In genomic region chr7:101830373-101830772, GRCm38 (mm10) we compare ENCODE assay signal across 28 mouse cellular contexts. TPM values are rescaled to one million over a fixed set of nuclear protein-coding genes. Genes with fewer than 3 reads are reported as not detected.
DNase-seq lines count a peak whose midpoint lies in the region; ATAC-seq and TF ChIP-seq lines count a peak whose summit lies in the region.
"Had no signal": no experiment of that assay in that cellular context is flagged by ENCODE, and none has a peak within 500 bp of the region (broad histone marks: within the 10 kb centered on the region; RNA-seq: fewer than 3 reads in every experiment).

No protein-coding gene starts in this region.

- no peak overlapping the region for H3K4me3 ChIP-seq in kidney, adult 2 months (ENCODE audit: insufficient read depth, low read depth, low read length)
- no peak overlapping the region for H3K4me3 ChIP-seq in kidney, embryonic 16.5 days (ENCODE audit: low read length)
- no peak overlapping the region for H3K4me3 ChIP-seq in liver, postnatal 0 days (ENCODE audit: low read depth, low read length)
- H3K4me3 ChIP-seq in liver, embryonic 12.5 days, result no peak overlapping the region
- no peak overlapping the region for H3K4me3 ChIP-seq in MEL (ENCODE audit: control insufficient read depth in 1 of 2, insufficient read depth in 1 of 2, low read depth in 2 of 2, low read length in 2 of 2)
- H3K4me3 ChIP-seq in cortical plate, adult 2 months (ENCODE audit: insufficient read depth, low read length), result no peak overlapping the region
- H3K4me3 ChIP-seq: embryonic facial prominence, embryonic 12.5 days; neural tube, embryonic 13.5 days; stomach, embryonic 15.5 days had no signal

- H3K79me2 ChIP-seq in MEL (ENCODE audit: control insufficient read depth, insufficient read depth, low read length, poor library complexity), result no peaks in the 10 kb centered on the region

- H3K4me1 ChIP-seq in kidney, adult 2 months (ENCODE audit: control insufficient read depth, insufficient read depth, low read length), result no peaks in the 10 kb centered on the region
- peaks cover 16% of the 10 kb centered on the region for H3K4me1 ChIP-seq in kidney, embryonic 16.5 days (ENCODE audit: insufficient read depth, low read length)
- no peaks in the 10 kb centered on the region for H3K4me1 ChIP-seq in liver, postnatal 0 days (ENCODE audit: insufficient read depth)
- 0 out of 2 replicates have a peak, but pooled peaks cover 2% of the 10 kb centered on the region for H3K4me1 ChIP-seq in liver, embryonic 12.5 days
- H3K4me1 ChIP-seq in MEL (ENCODE audit: control insufficient read depth in 1 of 2, insufficient read depth in 2 of 2, low read length in 2 of 2), result 0 out of 4 replicates have a peak, but pooled peaks cover 0 to 3% of the 10 kb centered on the region in 2 experiments
- no peaks in the 10 kb centered on the region for H3K4me1 ChIP-seq in cortical plate, adult 2 months (ENCODE audit: control insufficient read depth, insufficient read depth, low read length)

- no peaks in the 10 kb centered on the region for H3K27me3 ChIP-seq in kidney, adult 2 months (replicated peaks; ENCODE audit: control insufficient read depth, insufficient read depth, low read length)
- H3K27me3 ChIP-seq in kidney, embryonic 16.5 days (ENCODE audit: insufficient read depth, low read length), result no peaks in the 10 kb centered on the region
- no peaks in the 10 kb centered on the region for H3K27me3 ChIP-seq in liver, postnatal 0 days (ENCODE audit: insufficient read depth, low read length)
- H3K27me3 ChIP-seq in liver, embryonic 12.5 days (replicated peaks), result peaks cover 6% of the 10 kb centered on the region
- H3K27me3 ChIP-seq in MEL (ENCODE audit: control insufficient read depth in 1 of 2, insufficient read depth in 2 of 2, low read length in 2 of 2), result no peaks in the 10 kb centered on the region
- H3K27me3 ChIP-seq: embryonic facial prominence, embryonic 12.5 days; neural tube, embryonic 13.5 days; stomach, embryonic 15.5 days had no signal

- peaks cover 10% of the 10 kb centered on the region for H3K36me3 ChIP-seq in kidney, adult 2 months (ENCODE audit: control insufficient read depth, insufficient read depth, low read length)
- H3K36me3 ChIP-seq in kidney, embryonic 16.5 days (ENCODE audit: insufficient read depth, low read length), result peaks cover 88% of the 10 kb centered on the region
- H3K36me3 ChIP-seq in liver, postnatal 0 days (replicated peaks; ENCODE audit: insufficient read depth, low read length), result peaks cover 39% of the 10 kb centered on the region
- H3K36me3 ChIP-seq in liver, embryonic 12.5 days, result peaks cover 80% of the 10 kb centered on the region
- H3K36me3 ChIP-seq in MEL (ENCODE audit: control insufficient read depth in 1 of 2, insufficient read depth in 2 of 2, low read length in 2 of 2), result no peaks in the 10 kb centered on the region; a peak in 1 of 4 replicates

- ATAC-seq in kidney, embryonic 16.5 days (ENCODE audit: low FRiP score, low TSS enrichment), result no peak
- ATAC-seq in liver, postnatal 0 days, result no peak
- ATAC-seq in liver, embryonic 12.5 days, result no peak
- ATAC-seq: forebrain, embryonic 14.5 days; hindbrain, embryonic 16.5 days had no signal

- no peak overlapping the region for H3K9ac ChIP-seq in kidney, embryonic 16.5 days (replicated peaks; ENCODE audit: low read length)
- no peak overlapping the region for H3K9ac ChIP-seq in liver, postnatal 0 days (replicated peaks)
- no peak overlapping the region for H3K9ac ChIP-seq in liver, embryonic 12.5 days
- H3K9ac ChIP-seq in MEL (ENCODE audit: control insufficient read depth, low read depth, low read length, poor library complexity, severe bottlenecking), result no peak overlapping the region
- H3K9ac ChIP-seq: embryonic facial prominence, embryonic 12.5 days; neural tube, embryonic 13.5 days; stomach, embryonic 15.5 days had no signal

- H3K27ac ChIP-seq in kidney, adult 2 months (ENCODE audit: insufficient read depth, low read depth, low read length), result no peak overlapping the region
- H3K27ac ChIP-seq in kidney, embryonic 16.5 days (ENCODE audit: low read length), result no peak overlapping the region
- no peak overlapping the region for H3K27ac ChIP-seq in liver, postnatal 0 days (ENCODE audit: low read depth)
- no peak overlapping the region for H3K27ac ChIP-seq in liver, embryonic 12.5 days
- H3K27ac ChIP-seq in MEL (ENCODE audit: control insufficient read depth, low read depth, low read length), result no peak overlapping the region
- no peak overlapping the region for H3K27ac ChIP-seq in cortical plate, adult 2 months (ENCODE audit: insufficient read depth, low read length)
- H3K27ac ChIP-seq: embryonic facial prominence, embryonic 12.5 days; neural tube, embryonic 13.5 days; stomach, embryonic 15.5 days had no signal

- DNase-seq in kidney, adult 2 months, result no peak
- no peak for DNase-seq in liver, postnatal 0 days
- DNase-seq in MEL (ENCODE audit: low read depth, low spot score), result peak; percentile 38
- DNase-seq in retina, postnatal 1 day, result no peak
- DNase-seq: adrenal gland, adult 8-10 months; B cell, adult 2 months; cerebellum, adult 8-10 months; cerebellum, postnatal 25 days; embryo, embryonic 11 days; gastrocnemius, postnatal 36 days; kidney, adult 9 months; layer of hippocampus, postnatal 36 days; liver; lung, adult 18-20 months; lung, postnatal 36 days; thymus, postnatal 25 days had no signal

- no peak; the same call in 1 of the 2 replicates for TF ChIP-seq RAD21 in MEL (IDR thresholded peaks at IDR 0.05; ENCODE audit: low read depth, low read length)

- no peak overlapping the region for H3K4me2 ChIP-seq in kidney, embryonic 16.5 days (replicated peaks; ENCODE audit: low read depth, low read length)
- no peak overlapping the region for H3K4me2 ChIP-seq in liver, postnatal 0 days (ENCODE audit: low read depth, low read length)
- no peak overlapping the region for H3K4me2 ChIP-seq in liver, embryonic 12.5 days
- H3K4me2 ChIP-seq: embryonic facial prominence, embryonic 12.5 days; midbrain, embryonic 11.5 days; neural tube, embryonic 13.5 days; stomach, embryonic 15.5 days had no signal

- TF ChIP-seq CTCF in kidney, adult 2 months (conservative IDR thresholded peaks at IDR 0.05; ENCODE audit: insufficient read depth, insufficient read length, low read depth, low read length), result peak; percentile 15; the same call in 1 of the 2 replicates
- 0 out of 2 replicates have a peak, but pooled peaks have one; percentile 15 for TF ChIP-seq CTCF in liver, postnatal 0 days (IDR thresholded peaks at IDR 0.05; ENCODE audit: low read depth)
- peak in 2 of 3 experiments; percentile 3 to 27; a peak in 2 of 6 replicates for TF ChIP-seq CTCF in MEL (IDR thresholded peaks at IDR 0.05 in 2 of 3, conservative IDR thresholded peaks at IDR 0.05 in 1 of 3; ENCODE audit: control insufficient read depth in 1 of 3, insufficient read depth in 1 of 3, low read depth in 2 of 3, low read length in 3 of 3, poor library complexity in 1 of 3, severe bottlenecking in 1 of 3)
- 0 out of 2 replicates have a peak, but pooled peaks have one; percentile 2 for TF ChIP-seq CTCF in cortical plate, adult 2 months (IDR thresholded peaks at IDR 0.05; ENCODE audit: extremely low read depth, insufficient read depth, low read length)

- TF ChIP-seq EP300 in liver, postnatal 0 days (IDR thresholded peaks at IDR 0.05; ENCODE audit: low read depth), result no peak
- no peak for TF ChIP-seq EP300 in MEL (IDR thresholded peaks at IDR 0.05; ENCODE audit: low read depth in 1 of 2, low read length in 2 of 2)

- H3K9me3 ChIP-seq in kidney, embryonic 16.5 days (ENCODE audit: low read length), result no peaks in the 10 kb centered on the region
- no peaks in the 10 kb centered on the region for H3K9me3 ChIP-seq in liver, postnatal 0 days (ENCODE audit: low read length)
- H3K9me3 ChIP-seq in liver, embryonic 12.5 days (replicated peaks), result no peaks in the 10 kb centered on the region
- no peaks in the 10 kb centered on the region for H3K9me3 ChIP-seq in MEL (replicated peaks; ENCODE audit: insufficient read depth, low read length)
- H3K9me3 ChIP-seq: embryonic facial prominence, embryonic 12.5 days; neural tube, embryonic 13.5 days; stomach, embryonic 15.5 days had no signal

- TF ChIP-seq POLR2A in kidney, adult 2 months (IDR thresholded peaks at IDR 0.05; ENCODE audit: low read depth, low read length), result no peak
- no peak for TF ChIP-seq POLR2A in MEL (IDR thresholded peaks at IDR 0.05; ENCODE audit: control insufficient read depth in 1 of 2, insufficient read depth in 1 of 2, low read depth in 1 of 2, low read length in 2 of 2, poor library complexity in 1 of 2)
- TF ChIP-seq POLR2A in cortical plate, adult 2 months (IDR thresholded peaks at IDR 0.05; ENCODE audit: extremely low read depth, insufficient read depth, low read length), result no peak

- 95% methylated on average over 3 of the region's 3 CpGs for WGBS in kidney, adult 2 months
- WGBS in kidney, embryonic 16.5 days, result 89% methylated on average over 3 of the region's 3 CpGs
- WGBS in liver, postnatal 0 days (ENCODE audit: insufficient replicate concordance), result 85% methylated on average over 3 of the region's 3 CpGs
- WGBS in liver, embryonic 12.5 days (ENCODE audit: insufficient replicate concordance), result 74% methylated on average over 3 of the region's 3 CpGs

RNA-seq across cellular contexts. Expression of gene Inppl1, which starts 7.7 kb away (rescaled TPM):
- 62.1 and 81.3 TPM in 2 replicates for polyA plus RNA-seq in kidney, adult 2 months (2012; rRNA removed)
- 44.2 and 55.6 TPM in 2 replicates for polyA plus RNA-seq in kidney, embryonic 16.5 days (2015; fragmentation: Nextera tagmentation; extraction: Ambion mirVana)
- 5.0 TPM in 2 replicates for polyA plus RNA-seq in liver, postnatal 0 days (2015; fragmentation: Nextera tagmentation; extraction: Ambion mirVana)
- polyA plus RNA-seq in liver, embryonic 12.5 days (2016; fragmentation: Nextera tagmentation; extraction: Ambion mirVana), result 6.9 and 7.4 TPM in 2 replicates
- 9.5 and 11.7 TPM in 2 replicates for total RNA-seq in MEL (2012; rRNA removed)
- polyA plus RNA-seq in MEL (2012; ENCODE audit: insufficient read depth in 1 of 2, insufficient read length in 2 of 2, low read depth in 1 of 2, low replicate concordance in 2 of 2, missing spikeins in 1 of 2), result 10 to 100 TPM in 1 of 2 experiments, not detected in 1; 31.3 TPM
- 36.5 and 40.7 TPM in 2 replicates for polyA plus RNA-seq in cortical plate, adult 2 months (2012; rRNA removed)

RNA-seq across cellular contexts. Expression of gene Phox2a, which starts 12.3 kb away (rescaled TPM):
- 0.20 TPM in 1 of 2 replicates, not detected in the other for polyA plus RNA-seq in kidney, adult 2 months (2012; rRNA removed)
- polyA plus RNA-seq in kidney, embryonic 16.5 days (2015; fragmentation: Nextera tagmentation; extraction: Ambion mirVana), result 0.19 and 0.75 TPM in 2 replicates
- polyA plus RNA-seq in liver, postnatal 0 days (2015; fragmentation: Nextera tagmentation; extraction: Ambion mirVana), result not detected in 2 replicates
- 0.07 and 0.08 TPM in 2 replicates for polyA plus RNA-seq in liver, embryonic 12.5 days (2016; fragmentation: Nextera tagmentation; extraction: Ambion mirVana)
- not detected in 2 replicates for total RNA-seq in MEL (2012; rRNA removed)
- not detected for polyA plus RNA-seq in MEL (2012; ENCODE audit: insufficient read depth in 1 of 2, insufficient read length in 2 of 2, low read depth in 1 of 2, low replicate concordance in 2 of 2, missing spikeins in 1 of 2)
- polyA plus RNA-seq in cortical plate, adult 2 months (2012; rRNA removed), result not detected in 2 replicates
- total RNA-seq: gastrocnemius, postnatal 36 days; layer of hippocampus, postnatal 36 days; left cerebral cortex, postnatal 10 days; megakaryocyte, adult 5-6 weeks had no signal
- polyA plus RNA-seq: forebrain, embryonic 14.5 days; limb, embryonic 11.5 days had no signal

RNA-seq across cellular contexts. Expression of gene Folr2, which starts 26.6 kb away (rescaled TPM):
- 11.2 and 11.7 TPM in 2 replicates for polyA plus RNA-seq in kidney, adult 2 months (2012; rRNA removed)
- 1.3 and 1.9 TPM in 2 replicates for polyA plus RNA-seq in kidney, embryonic 16.5 days (2015; fragmentation: Nextera tagmentation; extraction: Ambion mirVana)
- 8.2 and 9.0 TPM in 2 replicates for polyA plus RNA-seq in liver, postnatal 0 days (2015; fragmentation: Nextera tagmentation; extraction: Ambion mirVana)
- polyA plus RNA-seq in liver, embryonic 12.5 days (2016; fragmentation: Nextera tagmentation; extraction: Ambion mirVana), result 3.0 and 3.2 TPM in 2 replicates
- total RNA-seq in MEL (2012; rRNA removed), result not detected in 2 replicates
- polyA plus RNA-seq in MEL (2012; ENCODE audit: insufficient read depth in 1 of 2, insufficient read length in 2 of 2, low read depth in 1 of 2, low replicate concordance in 2 of 2, missing spikeins in 1 of 2), result not detected
- 1.1 and 2.1 TPM in 2 replicates for polyA plus RNA-seq in cortical plate, adult 2 months (2012; rRNA removed)
- total RNA-seq: layer of hippocampus, postnatal 36 days had no signal
- polyA plus RNA-seq: embryonic facial prominence, embryonic 12.5 days had no signal

RNA-seq across cellular contexts. Expression of gene Anapc15, which starts 33.1 kb away (rescaled TPM):
- 40.2 and 42.6 TPM in 2 replicates for polyA plus RNA-seq in kidney, adult 2 months (2012; rRNA removed)
- polyA plus RNA-seq in kidney, embryonic 16.5 days (2015; fragmentation: Nextera tagmentation; extraction: Ambion mirVana), result 76.3 and 77.8 TPM in 2 replicates
- polyA plus RNA-seq in liver, postnatal 0 days (2015; fragmentation: Nextera tagmentation; extraction: Ambion mirVana), result 23.8 and 28.5 TPM in 2 replicates
- 72.0 and 82.2 TPM in 2 replicates for polyA plus RNA-seq in liver, embryonic 12.5 days (2016; fragmentation: Nextera tagmentation; extraction: Ambion mirVana)
- 68.7 and 73.3 TPM in 2 replicates for total RNA-seq in MEL (2012; rRNA removed)
- polyA plus RNA-seq in MEL (2012; ENCODE audit: insufficient read depth in 1 of 2, insufficient read length in 2 of 2, low read depth in 1 of 2, low replicate concordance in 2 of 2, missing spikeins in 1 of 2), result 100 to 1,000 TPM in 1 of 2 experiments, not detected in 1; 103 TPM
- polyA plus RNA-seq in cortical plate, adult 2 months (2012; rRNA removed), result 60.3 and 63.5 TPM in 2 replicates

RNA-seq across cellular contexts. Expression of gene Folr1, which starts 40.2 kb away (rescaled TPM):
- 942 and 1,044 TPM in 2 replicates for polyA plus RNA-seq in kidney, adult 2 months (2012; rRNA removed)
- 82.5 and 98.0 TPM in 2 replicates for polyA plus RNA-seq in kidney, embryonic 16.5 days (2015; fragmentation: Nextera tagmentation; extraction: Ambion mirVana)
- polyA plus RNA-seq in liver, postnatal 0 days (2015; fragmentation: Nextera tagmentation; extraction: Ambion mirVana), result 0.63 and 0.92 TPM in 2 replicates
- polyA plus RNA-seq in liver, embryonic 12.5 days (2016; fragmentation: Nextera tagmentation; extraction: Ambion mirVana), result 0.50 and 0.70 TPM in 2 replicates
- 0.12 TPM in 1 of 2 replicates, not detected in the other for total RNA-seq in MEL (2012; rRNA removed)
- polyA plus RNA-seq in MEL (2012; ENCODE audit: insufficient read depth in 1 of 2, insufficient read length in 2 of 2, low read depth in 1 of 2, low replicate concordance in 2 of 2, missing spikeins in 1 of 2), result under 1 TPM in 1 of 2 experiments, not detected in 1; 0.07 TPM
- polyA plus RNA-seq in cortical plate, adult 2 months (2012; rRNA removed), result 0.81 and 1.5 TPM in 2 replicates
- polyA plus RNA-seq: limb, embryonic 11.5 days had no signal
